Mouse (Mus musculus) right cerebral cortex, adult 18-20 months (tissue): ENCODE measurements at regions not wholly inside any gene's neighbourhood (a gene's known extent, or its start where the extent isn't known, plus 50 kb on each side); places are given as distances from the start of the nearest gene placed in this dataset.

ENCODE experiments used
- DNase-seq: peaks from one replicate; pipeline ENCODE4 v3.0.0; 2022; ENCODE audit warnings: mixed read lengths

DNA sequence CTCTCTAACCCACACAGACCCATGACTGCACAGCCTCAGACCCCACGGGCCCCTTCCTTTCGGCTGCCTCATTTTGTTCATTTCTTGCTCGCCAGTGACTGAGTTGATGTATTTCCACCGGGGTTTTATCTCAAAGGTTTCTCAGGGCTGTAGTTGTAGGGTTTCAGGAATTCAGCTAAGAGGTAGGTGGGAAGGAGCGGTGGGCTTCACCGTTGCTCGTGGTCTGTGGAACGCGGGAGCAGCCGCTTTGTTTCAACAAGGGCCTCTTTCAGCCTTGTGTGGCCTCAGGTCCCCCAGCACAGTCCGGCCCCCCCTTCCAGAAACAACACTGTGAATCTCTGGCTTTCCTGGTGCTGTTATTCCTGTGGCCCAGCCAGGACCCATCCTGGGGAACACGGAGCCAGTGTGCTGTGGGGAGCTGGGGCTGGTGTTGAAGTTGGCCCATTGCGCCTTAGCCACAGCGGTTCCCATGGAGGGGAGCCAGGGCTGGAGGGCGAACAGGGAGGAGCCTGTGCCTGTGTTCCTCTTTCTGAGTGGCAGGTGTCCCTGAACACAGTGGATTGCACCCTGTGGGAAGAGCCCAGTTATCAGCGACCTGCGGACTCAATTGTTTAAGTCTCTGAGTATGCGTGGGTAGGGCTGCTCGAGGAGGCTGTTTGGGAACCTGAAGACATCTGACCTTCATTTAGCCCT is 68.9 kb upstream of the Slc38a2 start:
- peak; percentile 2 for DNase-seq

DNA sequence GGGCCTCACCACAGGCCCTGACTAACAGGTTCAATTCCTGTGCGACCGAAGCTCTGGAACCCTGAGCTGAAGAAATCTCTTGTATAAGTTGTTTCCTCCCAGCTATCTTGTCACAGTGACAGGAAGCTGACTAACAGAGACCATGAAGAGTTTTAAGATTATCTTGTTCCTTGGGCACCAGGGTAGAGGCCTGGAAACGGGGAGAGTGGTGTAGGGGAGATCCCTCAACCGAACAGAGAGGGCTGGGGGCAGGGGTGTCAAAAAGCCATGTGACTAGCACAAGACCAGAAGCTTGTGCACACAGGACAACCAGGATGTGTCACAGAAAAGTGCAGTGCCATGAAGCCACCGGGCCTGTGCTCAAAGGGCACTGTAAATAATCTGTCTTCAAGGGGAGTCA is 67.7 kb upstream of the Slc38a2 start:
- DNase-seq, result no peak

DNA sequence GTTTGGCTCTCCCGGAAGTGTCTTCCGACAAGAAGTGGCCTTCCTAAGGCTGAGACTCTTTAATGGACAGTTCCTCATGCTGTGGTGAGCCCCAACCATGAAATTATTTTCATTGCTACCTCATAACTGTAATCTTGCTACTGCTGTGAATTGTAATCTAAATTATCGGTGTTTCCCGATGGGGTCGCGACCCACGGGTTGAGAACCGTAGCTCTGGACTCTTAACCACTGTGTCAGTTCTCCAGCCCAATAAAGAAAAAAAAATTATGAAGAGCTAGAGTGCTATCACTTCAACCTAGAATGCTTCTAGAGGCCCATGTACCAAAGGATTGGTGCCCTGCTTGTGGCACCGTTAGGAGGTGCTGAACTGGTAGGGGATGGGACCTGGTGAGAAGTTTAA is 66.7 kb upstream of the Slc38a2 start:
- no peak for DNase-seq

DNA sequence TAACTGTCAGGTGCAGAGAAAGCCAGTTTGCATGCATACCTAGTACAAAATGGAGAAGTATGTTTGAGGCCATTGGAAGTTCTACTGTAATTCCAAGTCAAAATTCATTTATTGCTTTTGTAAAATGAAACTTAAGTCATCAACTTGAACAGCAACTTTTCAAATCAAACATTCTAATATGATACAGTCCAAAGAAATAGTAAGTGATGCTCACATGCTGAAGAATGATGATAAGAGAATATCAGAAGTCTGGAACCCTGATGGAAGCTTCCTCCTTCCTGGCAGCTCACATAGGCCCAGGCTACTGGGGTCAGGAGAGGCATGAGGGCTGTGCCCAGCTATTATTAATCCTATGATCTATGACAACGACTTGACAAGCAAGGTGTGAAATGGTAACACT is 64.1 kb upstream of the Slc38a2 start:
- no peak for DNase-seq

DNA sequence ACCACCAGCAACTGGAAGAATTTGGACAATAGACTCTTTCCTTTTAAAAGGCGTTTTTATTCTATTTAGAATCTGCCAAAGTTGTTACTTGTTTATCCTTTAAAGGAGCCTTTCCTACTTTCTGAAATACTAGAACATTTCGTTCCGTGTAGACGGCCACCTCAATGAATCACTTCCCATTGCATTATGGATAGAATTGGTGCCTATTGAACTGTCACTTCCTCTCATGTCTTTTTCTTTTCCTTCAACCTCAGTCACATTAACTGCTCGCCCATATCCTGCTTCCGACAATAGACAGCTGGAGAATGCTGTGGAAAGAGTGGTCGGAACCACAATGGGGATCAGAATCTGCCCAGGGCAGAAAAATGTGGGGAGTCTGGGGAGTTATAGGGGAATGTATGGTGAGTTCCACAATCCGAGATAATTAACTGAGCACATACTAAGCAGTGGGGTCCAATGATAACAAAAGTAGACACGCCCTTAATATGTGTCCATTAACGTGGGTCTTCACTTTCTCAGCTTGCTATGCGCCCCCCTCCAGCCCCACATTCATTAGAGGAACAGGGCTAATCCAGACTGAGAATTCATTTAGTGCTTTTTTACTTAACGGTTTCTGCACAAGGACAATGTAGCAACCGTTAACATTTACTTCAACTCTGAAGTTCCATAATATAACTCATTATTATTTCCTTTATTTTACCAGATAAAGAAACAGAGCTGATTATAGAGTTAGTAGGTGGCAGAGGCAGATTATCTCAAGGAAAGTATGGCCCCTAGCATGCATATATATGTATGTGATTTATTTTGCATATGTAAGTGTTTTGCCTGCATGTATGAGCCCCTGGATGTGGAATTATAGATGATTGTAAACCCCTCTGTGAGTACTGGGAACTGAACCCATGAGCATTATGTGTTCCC is 59.8 kb upstream of the Slc38a2 start:
- DNase-seq, result no peak

DNA sequence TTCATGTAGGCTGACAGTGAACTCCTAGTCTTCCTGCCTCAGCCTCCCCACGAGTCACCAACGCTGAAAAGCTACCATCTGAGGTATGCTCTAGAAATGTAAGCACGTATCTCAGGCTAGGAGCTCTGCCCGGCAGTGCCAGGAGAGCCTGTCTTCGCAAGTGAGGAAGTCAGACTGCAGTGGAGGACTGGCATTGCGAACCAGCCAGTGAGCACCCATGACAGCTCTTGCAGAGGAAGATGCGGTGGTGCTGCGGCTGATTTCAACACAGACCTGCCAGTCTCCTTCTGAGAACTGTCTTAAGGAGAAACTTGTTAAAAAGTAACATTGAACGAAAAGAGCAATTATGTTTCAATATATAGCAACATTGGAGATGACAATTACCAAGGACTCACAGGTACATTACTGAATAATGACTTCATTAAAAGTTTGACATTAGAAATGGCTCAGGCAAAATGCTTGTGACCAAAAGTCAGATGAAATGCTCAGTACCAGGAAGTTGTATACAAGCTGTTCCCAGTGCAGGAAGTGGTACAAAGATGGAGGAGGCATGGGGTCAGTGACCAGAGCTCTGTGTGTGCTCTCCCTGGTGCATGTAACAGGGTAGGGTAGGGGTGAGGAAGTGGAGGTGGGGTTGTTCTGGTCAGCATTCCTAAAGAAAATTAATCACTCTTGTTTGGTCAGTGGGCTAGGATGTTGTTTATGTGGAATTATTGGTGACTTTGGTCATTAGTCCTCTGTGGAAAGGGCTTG is 58.1 kb upstream of the Slc38a2 start:
- DNase-seq, result no peak

DNA sequence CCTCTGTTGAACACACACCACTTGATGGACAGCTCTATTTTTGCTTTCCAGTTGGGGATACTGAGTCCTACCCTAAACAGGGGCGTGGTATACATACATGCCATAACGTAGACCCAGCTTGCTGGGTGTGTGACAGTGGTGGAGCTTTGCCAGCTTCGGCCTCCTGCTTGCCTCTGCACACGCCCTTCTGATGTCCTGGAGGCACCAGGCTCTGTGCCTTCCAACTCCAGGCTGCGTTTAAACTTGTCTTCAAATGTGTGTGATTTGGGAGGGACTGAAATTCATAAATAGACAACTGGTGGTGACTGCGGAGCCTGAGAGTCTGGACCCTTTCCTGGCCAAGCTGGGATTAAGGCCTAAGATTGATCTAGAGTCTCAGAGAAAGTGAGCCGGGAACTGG is 56.9 kb upstream of the Slc38a2 start:
- no peak for DNase-seq

DNA sequence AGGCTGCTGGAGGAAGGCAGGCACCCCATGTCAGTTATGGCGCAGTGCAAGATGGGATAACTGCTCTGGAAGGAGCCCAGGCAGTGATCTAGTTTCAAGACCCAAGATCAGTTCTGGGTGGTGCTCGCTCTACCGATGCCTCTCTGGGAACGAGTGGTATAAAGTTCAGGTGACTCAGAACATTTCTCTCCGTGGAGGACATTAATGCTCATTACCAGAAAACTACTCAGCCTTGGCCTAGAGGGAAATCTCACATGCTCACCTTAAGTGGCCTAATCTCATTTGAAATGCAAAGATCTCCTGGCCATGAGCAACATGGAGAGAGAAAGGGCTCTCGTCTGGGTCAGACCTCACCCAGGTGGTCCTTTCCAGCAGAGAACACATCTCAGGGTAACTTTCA is 56.4 kb upstream of the Slc38a2 start:
- DNase-seq, result no peak

DNA sequence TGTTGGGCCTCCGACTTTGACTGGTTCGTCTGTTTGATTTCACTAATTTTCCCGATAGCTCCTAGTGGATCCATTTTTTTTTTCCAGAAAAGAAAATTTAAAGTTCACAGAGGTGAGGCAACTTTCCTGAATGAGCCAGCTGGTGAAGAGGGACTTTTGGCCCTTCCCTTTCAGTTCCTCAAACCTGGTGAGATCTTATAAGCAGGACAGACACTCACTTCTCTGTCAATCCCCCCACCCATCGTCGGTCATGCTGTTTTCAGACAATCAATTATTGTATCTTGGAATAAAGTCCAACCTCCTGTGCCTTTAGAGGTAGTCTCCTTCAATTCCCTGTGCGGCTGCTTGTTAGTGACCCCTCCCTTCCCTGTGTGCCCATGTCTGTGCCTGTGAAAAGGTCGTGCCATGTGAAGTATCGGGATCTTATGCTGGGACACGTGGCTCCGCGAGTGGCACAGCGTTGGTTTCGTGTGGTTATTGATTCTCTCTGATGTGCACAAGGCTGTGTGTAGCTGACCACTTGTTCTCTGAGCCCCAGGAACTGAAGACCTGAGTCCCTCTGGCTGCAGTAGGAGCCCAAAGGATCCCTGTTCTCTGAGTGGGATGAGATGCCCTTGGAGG is 55.9 kb upstream of the Slc38a2 start:
- DNase-seq, result no peak

DNA sequence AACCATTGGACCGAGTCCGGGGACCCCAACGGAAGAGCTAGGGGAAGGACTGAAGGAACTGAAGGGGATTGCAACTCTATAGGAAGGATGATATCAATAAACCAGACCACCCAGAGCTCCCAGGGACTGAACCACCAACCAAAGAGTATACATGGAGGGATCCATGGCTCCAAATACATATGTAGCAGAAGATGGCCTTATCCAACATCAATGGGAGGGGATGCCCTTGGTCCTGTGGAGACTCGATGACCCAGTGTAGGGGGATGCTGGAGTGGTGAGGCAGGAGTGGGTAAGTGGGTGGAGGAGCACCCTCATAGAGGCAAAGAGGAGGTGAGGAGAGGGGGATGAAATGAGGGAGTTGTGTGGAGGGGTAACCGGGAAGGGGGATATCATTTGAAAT is 54.5 kb upstream of the Slc38a2 start:
- no peak for DNase-seq

DNA sequence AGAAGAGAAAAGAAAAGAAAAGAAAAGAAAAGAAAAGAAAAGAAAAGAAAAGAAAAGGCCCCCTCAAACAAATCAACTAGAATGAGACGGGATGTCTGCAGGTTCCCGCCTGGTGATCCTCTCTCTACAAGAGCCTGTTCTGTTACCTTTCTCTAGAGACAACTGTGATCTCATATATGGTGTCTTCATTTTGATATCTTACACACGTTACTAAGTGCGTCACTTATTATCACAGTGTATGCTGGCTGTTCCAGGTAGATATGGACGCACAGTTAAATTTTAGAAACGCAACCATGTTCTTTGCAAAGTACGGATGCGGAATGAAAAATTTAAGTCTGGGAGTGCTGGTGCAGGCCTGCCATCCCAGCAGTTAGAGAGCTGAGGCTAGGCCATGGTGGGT is 53.2 kb upstream of the Slc38a2 start:
- DNase-seq, result no peak

DNA sequence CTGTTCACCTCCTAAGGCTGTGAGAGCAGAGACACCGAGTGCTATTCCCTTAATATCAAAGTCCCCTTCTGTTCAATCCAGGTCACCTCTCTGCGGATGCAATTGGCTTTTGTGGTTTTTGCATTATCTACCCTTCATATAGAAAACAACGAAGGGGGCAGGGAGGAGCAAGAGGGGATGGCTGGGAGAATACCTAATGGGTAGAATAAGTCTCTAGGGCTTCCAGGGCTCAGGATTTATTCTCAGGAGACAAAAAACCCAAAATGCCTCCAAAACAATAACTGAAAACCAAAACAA is 52.5 kb upstream of the Slc38a2 start:
- no peak for DNase-seq

DNA sequence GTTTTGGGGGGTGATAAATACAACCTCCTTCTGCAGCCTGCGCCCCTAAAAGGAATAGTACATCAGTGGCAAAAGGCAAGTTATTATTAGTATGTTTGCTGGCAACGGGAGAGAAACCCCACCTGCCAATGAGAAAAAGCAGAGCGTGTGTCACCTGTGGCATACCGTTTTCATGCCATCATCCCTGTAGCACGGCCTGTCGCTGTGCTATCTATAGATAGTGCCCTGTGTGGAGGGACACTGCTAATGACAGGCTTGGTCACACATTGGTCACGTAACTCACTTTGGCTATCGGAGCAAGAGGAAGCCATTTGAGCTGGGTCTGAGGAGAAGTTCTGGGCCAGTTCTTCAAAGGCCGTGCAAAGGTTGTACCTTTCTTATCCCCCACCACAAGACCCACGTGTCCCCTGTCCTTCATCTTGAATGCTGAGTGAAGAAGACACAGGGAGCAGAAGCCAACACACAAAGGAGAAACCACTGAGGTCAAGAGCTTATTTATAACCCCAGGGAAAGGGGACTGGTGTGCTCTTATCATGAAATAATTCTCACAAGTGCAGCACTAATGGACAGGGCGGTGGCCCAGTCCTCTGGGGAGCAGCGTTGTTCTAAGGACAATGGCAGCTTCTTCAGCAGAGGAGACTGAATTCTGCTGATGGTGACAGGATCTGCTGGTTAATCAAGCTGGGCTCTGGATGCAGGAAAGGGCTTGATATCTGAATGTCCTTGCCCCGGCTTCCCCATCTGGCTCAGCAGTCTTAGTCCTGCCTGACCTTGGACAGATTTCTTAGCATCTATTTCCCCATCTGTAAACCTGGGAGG is 51.9 kb upstream of the Slc38a2 start:
- DNase-seq, result no peak

DNA sequence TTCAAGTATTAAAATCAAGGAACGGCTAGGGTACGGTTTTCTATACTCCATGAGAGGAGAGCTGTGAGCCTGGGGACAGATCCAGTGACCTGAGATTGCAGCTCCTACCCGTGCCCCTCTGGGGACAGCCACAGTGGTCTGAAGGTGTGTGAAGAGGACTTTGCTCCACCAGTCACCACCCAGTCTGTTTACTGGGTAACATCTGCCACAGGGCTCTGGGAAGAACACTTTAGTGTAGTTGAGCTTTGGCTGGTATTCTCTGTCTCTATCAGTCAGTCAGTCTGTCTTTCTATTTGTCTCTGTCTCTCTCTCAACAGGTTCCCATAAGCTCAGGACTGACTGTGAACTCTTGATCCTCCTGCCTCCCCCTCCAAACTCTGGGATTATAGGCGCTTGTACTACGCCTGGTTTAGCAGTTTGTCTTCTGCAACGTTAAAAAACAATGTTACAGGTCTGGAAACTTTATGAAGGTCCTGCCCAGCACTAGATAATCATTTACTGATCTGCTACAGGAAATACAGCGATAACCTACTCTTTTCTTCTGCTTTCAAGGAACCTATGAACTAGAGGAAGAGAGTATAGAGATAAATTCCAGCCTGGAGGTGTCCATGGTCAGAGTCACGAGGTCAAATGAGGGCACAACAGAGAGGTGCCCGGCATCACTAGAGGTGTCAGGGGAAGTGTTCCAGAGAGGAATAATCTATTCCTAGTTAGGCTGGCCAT is 50.2 kb upstream of the Slc38a2 start:
- DNase-seq, result no peak
